Mouse (Mus musculus): ENCODE data around the gene Hsp90aa1. TPM values are rescaled to one million over a fixed set of nuclear protein-coding genes. Genes with fewer than 3 reads are reported as not detected.
A peak's percentile ranks its signal among the peaks of the same experiment; 100 is the strongest.
"Not testable (repeated sequence)": the region's sequence is repeated elsewhere in the genome, so short reads cannot be mapped to it uniquely, and the experiment has no call there.

The Hsp90aa1 gene
- polyA plus RNA-seq (2012; ENCODE audit: insufficient read depth, insufficient read length, missing spikeins): 156 and 159 TPM in 2 replicates

DNA sequence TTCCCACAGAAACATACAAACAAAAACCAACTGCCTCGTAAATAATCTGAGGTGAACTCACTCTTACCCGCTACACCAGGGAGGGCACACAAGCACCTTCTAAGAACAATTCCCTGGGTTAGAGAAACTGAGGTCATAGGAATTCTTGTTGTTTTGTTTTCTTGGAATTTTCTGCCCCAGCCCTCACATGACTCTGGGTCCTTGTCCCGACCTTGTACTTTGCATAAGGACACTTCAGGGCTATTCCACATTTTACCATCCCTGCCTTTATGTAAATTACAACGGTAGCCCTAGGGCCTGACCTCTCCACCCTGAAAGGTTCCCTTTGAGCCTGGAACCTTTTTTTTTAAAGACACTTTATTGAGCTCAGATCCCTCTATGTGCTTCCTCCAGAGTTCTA lies at the start of gene Hsp90aa1:
Gene Hsp90aa1, minus strand, starts transcription at position 173 of the 400 bp plus-strand sequence.
- H3K4me1 ChIP-seq (ENCODE audit: control insufficient read depth, insufficient read depth, low read length): peaks cover 66% of the 10 kb centered on the region
- H3K4me3 ChIP-seq (ENCODE audit: insufficient read depth, low read length): peak within 1 kb of the TSS; percentile 41
- H3K27ac ChIP-seq (ENCODE audit: insufficient read depth, low read depth, low read length): peak within 1 kb of the TSS; percentile 76
- TF ChIP-seq POLR2A (IDR thresholded peaks at IDR 0.05; ENCODE audit: borderline replicate concordance, low read depth, low read length) (no peak), CTCF (IDR thresholded peaks at IDR 0.05; ENCODE audit: low read depth, low read length) (no peak)

DNA sequence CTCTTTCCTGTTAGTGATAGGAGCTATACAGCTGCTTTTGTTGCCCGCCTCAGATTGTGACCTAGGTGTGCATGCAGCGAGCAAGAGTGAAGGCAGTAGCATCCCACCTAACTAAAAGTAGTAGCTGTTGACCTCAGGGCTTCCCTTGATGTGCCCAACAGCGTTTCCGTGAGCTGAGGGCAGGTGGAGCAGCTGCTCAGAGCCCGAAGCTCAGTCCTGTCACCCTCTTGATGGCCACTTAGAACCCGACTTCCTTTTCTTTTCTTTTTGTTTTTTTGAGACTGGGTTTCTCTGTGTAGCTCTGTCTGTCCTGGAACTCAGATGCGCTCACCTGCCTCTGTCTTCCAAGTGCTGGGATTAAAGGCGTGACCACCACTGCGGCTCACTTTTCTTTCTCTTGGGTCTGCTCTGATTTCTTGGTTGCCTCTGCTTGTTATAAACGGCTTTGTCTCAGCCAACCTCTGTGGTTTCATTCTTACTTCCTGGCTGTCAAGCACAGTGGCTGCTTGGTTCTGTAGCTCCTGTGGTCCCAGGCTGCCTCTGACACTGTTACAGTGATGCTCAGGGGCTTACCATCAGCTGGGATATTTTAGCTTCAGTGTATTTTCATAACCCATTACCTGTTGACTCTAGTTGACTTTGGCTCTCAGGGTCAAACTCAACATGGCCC lies 48.4 kb upstream of the Hsp90aa1 start:
- TF ChIP-seq CTCF (IDR thresholded peaks at IDR 0.05; ENCODE audit: low read depth, low read length) (no peak), POLR2A (IDR thresholded peaks at IDR 0.05; ENCODE audit: borderline replicate concordance, low read depth, low read length) (no peak)
- no peak overlapping the region for H3K27ac ChIP-seq (ENCODE audit: insufficient read depth, low read depth, low read length)
- H3K4me1 ChIP-seq (ENCODE audit: control insufficient read depth, insufficient read depth, low read length): peaks cover 15% of the 10 kb centered on the region
- no peak overlapping the region for H3K4me3 ChIP-seq (ENCODE audit: insufficient read depth, low read length)

DNA sequence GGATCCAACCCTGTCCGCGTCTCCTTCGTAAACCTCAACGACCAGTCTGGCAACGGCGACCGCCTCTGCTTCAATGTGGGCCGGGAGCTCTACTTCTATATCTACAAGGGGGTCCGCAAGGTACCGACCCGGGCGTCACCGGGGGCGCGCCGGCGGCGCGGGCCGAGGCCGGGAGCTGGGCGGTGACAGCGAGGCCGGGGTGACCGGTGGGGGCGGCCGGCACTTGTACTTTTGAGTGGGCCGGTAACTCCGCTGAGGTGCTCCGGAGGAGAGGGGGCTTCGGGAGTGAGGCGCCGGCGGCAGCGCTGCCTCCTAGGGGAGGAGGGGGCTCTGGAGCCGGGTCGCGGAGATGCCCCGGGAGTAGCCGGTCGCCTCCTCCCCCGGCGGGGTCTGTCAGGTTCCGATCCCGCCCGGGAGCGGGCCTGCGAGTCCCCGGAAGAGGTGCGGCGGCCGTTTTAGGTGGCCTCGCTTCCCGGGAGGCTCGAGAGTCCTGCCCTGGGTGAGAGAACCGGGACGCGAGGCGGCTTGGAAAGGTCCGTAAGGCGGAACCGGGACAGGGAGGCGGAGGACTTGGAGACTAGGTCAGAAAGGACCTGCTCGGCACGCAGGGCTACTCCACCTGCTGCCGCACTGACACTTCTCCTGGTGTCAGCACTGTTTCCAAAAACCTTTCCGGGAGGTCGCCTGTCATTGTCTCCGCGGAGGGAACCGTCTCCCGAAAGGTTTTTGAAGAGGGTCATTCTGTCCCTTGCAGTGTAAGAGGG lies 35.8 kb upstream of the Hsp90aa1 start:
- Histone ChIP-seq H3K4me1 (ENCODE audit: control insufficient read depth, insufficient read depth, low read length) (peaks cover 4% of the 10 kb centered on the region; the same call in 1 of the 2 replicates), H3K4me3 (ENCODE audit: insufficient read depth, low read length) (peak overlapping the region; percentile 74), H3K27ac (ENCODE audit: insufficient read depth, low read depth, low read length) (peak overlapping the region; percentile 50)
- TF ChIP-seq POLR2A (IDR thresholded peaks at IDR 0.05; ENCODE audit: borderline replicate concordance, low read depth, low read length): no peak
- no peak for TF ChIP-seq CTCF (IDR thresholded peaks at IDR 0.05; ENCODE audit: low read depth, low read length)

DNA sequence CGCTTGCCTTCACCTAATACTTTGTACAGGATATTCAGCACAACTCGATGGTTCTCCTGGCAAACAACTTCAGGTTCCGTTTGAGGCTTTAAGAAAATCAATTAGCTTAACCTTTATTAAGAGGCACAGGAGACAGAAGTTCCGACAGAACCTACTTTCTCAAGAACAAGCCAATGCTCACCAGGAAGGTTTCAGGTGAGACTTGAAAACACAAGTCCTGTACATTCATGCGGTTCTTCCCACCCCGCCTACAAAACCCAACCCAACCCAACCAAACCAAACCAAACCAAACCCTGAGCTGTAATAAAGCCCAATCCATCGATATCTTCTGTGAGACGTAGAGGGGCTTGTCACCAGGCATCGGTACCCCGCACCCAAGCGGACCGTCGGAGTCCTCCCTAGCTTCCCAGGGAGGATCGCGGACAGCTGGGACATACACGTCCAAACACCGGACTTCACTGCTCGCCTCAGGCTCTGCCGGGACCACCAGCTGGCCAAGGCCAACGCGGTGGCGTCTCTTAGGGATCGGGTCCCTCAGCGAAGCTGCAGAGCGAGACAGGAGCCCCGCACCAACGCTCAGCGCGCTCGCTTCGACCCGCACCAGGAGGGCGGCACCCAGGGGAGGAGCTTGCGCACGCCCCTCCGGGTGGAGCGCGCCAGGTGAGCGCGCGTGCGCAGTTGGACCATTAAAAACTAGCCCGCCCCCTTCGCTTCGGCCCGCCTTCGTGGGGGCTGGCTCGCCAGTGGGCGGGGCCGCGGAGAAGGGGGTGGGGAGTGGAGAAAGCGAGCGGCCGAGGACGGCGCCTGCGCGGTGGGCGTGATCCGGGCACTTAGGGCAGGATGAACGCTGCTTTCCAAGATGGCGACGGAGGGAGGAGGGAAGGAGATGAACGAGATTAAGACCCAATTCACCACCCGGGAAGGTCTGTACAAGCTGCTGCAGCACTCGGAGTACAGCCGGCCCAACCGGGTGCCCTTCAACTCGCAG lies 34.9 kb upstream of the Hsp90aa1 start, which contains the start of gene Wdr20:
Gene Wdr20, plus strand, starts transcription at position 775 of the 988 bp plus-strand sequence.
- peak within 1 kb of the TSS; percentile 50 for H3K27ac ChIP-seq (ENCODE audit: insufficient read depth, low read depth, low read length)
- H3K4me3 ChIP-seq (ENCODE audit: insufficient read depth, low read length): peak within 1 kb of the TSS; percentile 86
- 0 out of 2 replicates have a peak, but pooled peaks have one; percentile 24 for TF ChIP-seq POLR2A (IDR thresholded peaks at IDR 0.05; ENCODE audit: borderline replicate concordance, low read depth, low read length)
- TF ChIP-seq CTCF (IDR thresholded peaks at IDR 0.05; ENCODE audit: low read depth, low read length): no peak
- peaks cover 4% of the 10 kb centered on the region; the same call in 1 of the 2 replicates for H3K4me1 ChIP-seq (ENCODE audit: control insufficient read depth, insufficient read depth, low read length)

DNA sequence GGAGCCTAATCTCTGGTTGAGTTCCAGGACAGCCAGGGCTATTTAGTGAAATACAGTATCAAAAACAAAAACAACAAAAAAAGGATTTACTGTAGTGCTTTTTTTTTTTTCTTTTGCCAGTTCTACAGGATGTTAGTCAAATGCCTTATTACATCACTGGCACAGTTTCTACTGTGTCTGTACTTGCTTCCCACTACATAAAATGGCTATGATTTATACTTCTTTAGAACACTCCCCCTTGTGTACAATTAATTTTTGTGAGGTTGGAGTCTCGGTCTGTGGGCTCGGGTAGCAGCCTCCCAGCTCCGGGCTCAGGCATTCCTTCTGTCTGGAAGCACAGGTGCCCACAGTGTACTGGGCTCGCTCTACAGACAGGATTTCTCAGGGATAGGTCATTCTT lies 34.1 kb upstream of the Hsp90aa1 start:
- no peak for TF ChIP-seq CTCF (IDR thresholded peaks at IDR 0.05; ENCODE audit: low read depth, low read length)
- TF ChIP-seq POLR2A (IDR thresholded peaks at IDR 0.05; ENCODE audit: borderline replicate concordance, low read depth, low read length): no peak
- H3K4me3 ChIP-seq (ENCODE audit: insufficient read depth, low read length): peak overlapping the region; percentile 86

DNA sequence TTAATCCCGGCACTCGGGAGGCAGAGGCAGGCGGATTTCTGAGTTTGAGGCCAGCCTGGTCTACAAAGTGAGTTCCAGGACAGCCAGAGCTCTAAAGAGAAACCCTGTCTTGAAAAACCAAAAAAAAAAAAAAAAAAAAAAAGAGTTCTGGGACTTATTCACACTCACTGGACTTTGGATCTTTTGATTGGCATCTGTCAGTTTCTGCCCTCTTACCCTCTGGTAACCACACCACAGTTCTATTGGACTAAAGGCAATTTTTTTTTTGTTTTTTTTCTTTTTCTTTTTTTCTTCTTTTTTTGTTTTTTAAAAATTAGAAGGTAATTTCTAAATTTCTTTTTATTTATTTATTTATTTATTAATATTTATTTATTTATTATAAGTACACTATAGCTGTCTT lies 30.7 kb upstream of the Hsp90aa1 start:
- not testable (repeated sequence) for H3K4me3 ChIP-seq (ENCODE audit: insufficient read depth, low read length); H3K27ac ChIP-seq (ENCODE audit: insufficient read depth, low read depth, low read length); H3K4me1 ChIP-seq (ENCODE audit: control insufficient read depth, insufficient read depth, low read length)

More for the DNA sequence above, 34.1 kb upstream of the Hsp90aa1 start:
- H3K27ac ChIP-seq (ENCODE audit: insufficient read depth, low read depth, low read length): no peak overlapping the region
- H3K4me1 ChIP-seq (ENCODE audit: control insufficient read depth, insufficient read depth, low read length): peaks cover 4% of the 10 kb centered on the region; the same call in 1 of the 2 replicates

DNA sequence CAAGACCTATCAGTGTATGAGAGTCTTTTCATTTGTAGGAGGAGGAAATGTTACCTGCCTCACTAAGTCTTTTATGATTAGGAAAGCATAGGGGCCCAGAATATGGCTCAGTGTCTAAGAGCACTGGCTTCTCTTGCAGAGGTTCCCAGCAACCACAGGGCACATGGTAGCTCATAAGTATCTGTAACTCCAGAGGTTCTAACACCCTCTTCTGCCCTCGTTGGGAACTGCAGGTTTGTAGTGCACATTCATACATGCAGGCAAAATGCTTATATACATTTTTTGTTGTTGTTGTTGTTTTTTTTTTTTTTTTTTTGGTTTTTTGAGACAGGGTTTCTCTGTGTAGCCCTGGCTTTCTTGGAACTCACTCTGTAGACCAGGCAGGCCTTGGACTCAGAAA lies 23.9 kb upstream of the Hsp90aa1 start:
- no peak overlapping the region for H3K4me3 ChIP-seq (ENCODE audit: insufficient read depth, low read length)
- TF ChIP-seq CTCF (IDR thresholded peaks at IDR 0.05; ENCODE audit: low read depth, low read length): no peak
- TF ChIP-seq POLR2A (IDR thresholded peaks at IDR 0.05; ENCODE audit: borderline replicate concordance, low read depth, low read length): no peak

DNA sequence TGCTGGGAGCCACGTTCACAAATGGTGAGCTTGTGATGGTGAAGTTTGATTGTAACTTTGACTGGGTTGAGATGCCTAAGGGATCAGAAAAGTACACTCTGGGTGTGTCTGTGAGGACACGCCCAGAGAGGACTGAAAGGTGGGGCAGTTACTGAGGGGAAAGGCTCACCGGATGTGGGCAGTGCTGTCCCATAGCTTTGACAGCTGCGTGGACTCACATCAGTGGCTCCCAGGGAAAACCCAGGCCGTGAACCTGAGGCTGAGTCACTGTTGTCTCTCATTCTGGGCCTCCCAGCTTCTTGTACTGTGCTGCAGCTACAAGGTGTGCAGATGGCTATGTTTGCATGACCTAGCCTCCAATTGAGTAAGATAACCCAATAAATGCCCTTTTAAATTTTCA lies 23.0 kb upstream of the Hsp90aa1 start:
- Histone ChIP-seq H3K27ac (ENCODE audit: insufficient read depth, low read depth, low read length) (no peak overlapping the region), H3K4me1 (ENCODE audit: control insufficient read depth, insufficient read depth, low read length) (no peaks in the 10 kb centered on the region), H3K4me3 (ENCODE audit: insufficient read depth, low read length) (no peak overlapping the region)
- TF ChIP-seq CTCF (IDR thresholded peaks at IDR 0.05; ENCODE audit: low read depth, low read length): no peak
- TF ChIP-seq POLR2A (IDR thresholded peaks at IDR 0.05; ENCODE audit: borderline replicate concordance, low read depth, low read length): no peak

More for the DNA sequence above, 23.9 kb upstream of the Hsp90aa1 start:
- Histone ChIP-seq H3K27ac (ENCODE audit: insufficient read depth, low read depth, low read length) (no peak overlapping the region), H3K4me1 (ENCODE audit: control insufficient read depth, insufficient read depth, low read length) (no peaks in the 10 kb centered on the region)

DNA sequence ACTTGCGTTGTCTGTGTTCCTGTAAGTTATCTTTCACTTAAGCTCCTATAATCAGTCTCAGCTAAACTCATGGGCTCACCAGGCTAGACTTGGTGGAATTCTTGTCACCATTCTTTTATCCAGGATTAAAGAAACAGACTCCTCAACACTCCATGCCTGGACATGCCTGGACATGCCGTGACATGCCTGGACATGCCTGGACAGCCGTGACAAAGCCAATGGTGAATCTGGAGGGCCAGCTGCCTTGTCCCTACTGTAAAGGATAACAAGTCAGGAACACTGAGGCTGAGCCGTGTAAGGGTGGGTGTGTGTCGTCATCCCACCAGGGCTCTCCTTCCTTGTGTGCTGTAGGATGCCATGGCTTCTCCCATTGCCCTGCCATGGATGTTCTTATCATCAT lies 22.5 kb upstream of the Hsp90aa1 start:
- Histone ChIP-seq H3K4me3 (ENCODE audit: insufficient read depth, low read length) (no peak overlapping the region), H3K4me1 (ENCODE audit: control insufficient read depth, insufficient read depth, low read length) (no peaks in the 10 kb centered on the region), H3K27ac (ENCODE audit: insufficient read depth, low read depth, low read length) (no peak overlapping the region)
- TF ChIP-seq POLR2A (IDR thresholded peaks at IDR 0.05; ENCODE audit: borderline replicate concordance, low read depth, low read length): no peak
- TF ChIP-seq CTCF (IDR thresholded peaks at IDR 0.05; ENCODE audit: low read depth, low read length): no peak
